Mouse (Mus musculus): ENCODE data around the gene Pof1b. TPM values are rescaled to one million over a fixed set of nuclear protein-coding genes. Genes with fewer than 3 reads are reported as not detected.

Pof1b gene
- polyA plus RNA-seq (2014; fragmentation: Nextera tagmentation; extraction: Ambion mirVana) = 0.14 and 0.15 TPM in 2 replicates

- no peak within 1 kb of the TSS for H3K4me3 ChIP-seq (ENCODE audit: low read depth, low read length)
- H3K9me3 ChIP-seq (replicated peaks; ENCODE audit: control insufficient read depth, low read length) = no peaks in the 10 kb centered on the region
- no peaks in the 10 kb centered on the region for H3K4me1 ChIP-seq (ENCODE audit: control insufficient read depth, insufficient read depth, low read length)
- 59% methylated on average over 5 of the region's 5 CpGs for WGBS (ENCODE audit: insufficient replicate concordance)
- no peak within 1 kb of the TSS for H3K27ac ChIP-seq (ENCODE audit: low read depth, low read length)
- ATAC-seq (replicated peaks; ENCODE audit: insufficient number of reproducible peaks, low FRiP score, low TSS enrichment) = no peak
- no peak within 1 kb of the TSS for H3K4me2 ChIP-seq
- H3K27me3 ChIP-seq (ENCODE audit: control insufficient read depth, insufficient read depth, low read length) = no peaks in the 10 kb centered on the region
- no peaks in the 10 kb centered on the region for H3K36me3 ChIP-seq (ENCODE audit: control insufficient read depth, insufficient read depth, low read length)
- H3K9ac ChIP-seq (ENCODE audit: low read depth, low read length) = no peak within 1 kb of the TSS
These were observed at the start of gene Pof1b for GRCm38 (mm10) chrX:112698508-112698907. Gene Pof1b (minus strand): TSS chrX:112698651.

GRCm38 (mm10) chrX:112716587-112716986 lies 18.1 kb upstream of the Pof1b start:
- Histone ChIP-seq H3K9ac (ENCODE audit: low read depth, low read length) (no peak overlapping the region), H3K27me3 (ENCODE audit: control insufficient read depth, insufficient read depth, low read length) (no peaks in the 10 kb centered on the region), H3K4me1 (ENCODE audit: control insufficient read depth, insufficient read depth, low read length) (no peaks in the 10 kb centered on the region), H3K4me2 (no peak overlapping the region), H3K4me3 (ENCODE audit: low read depth, low read length) (no peak overlapping the region), H3K27ac (ENCODE audit: low read depth, low read length) (no peak overlapping the region), H3K9me3 (replicated peaks; ENCODE audit: control insufficient read depth, low read length) (no peaks in the 10 kb centered on the region), H3K36me3 (ENCODE audit: control insufficient read depth, insufficient read depth, low read length) (no peaks in the 10 kb centered on the region)
- no peak for ATAC-seq (replicated peaks; ENCODE audit: insufficient number of reproducible peaks, low FRiP score, low TSS enrichment)

DNA sequence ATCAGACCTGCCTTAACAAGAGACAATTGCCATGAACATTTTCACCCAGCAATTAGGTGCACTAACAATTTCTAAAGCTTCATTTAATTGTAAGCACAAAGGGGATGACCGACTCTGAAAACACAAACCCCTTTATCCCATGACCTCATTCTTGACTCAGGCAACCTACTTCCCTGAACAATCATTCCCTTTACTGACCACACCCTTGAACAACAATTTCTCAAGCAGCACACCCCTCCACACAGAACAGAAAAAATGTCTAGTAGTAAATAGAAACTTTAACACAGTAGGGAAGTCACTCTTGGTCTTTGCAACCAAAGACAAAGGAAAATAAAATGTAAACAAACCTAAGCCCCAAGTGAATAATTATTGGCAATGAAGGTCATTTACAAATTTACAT lies 4.1 kb downstream of the Pof1b start:
- 36% methylated on average over 1 of the region's 1 CpGs for WGBS (ENCODE audit: insufficient replicate concordance)
- H3K9me3 ChIP-seq (replicated peaks; ENCODE audit: control insufficient read depth, low read length) = no peaks in the 10 kb centered on the region
- no peak for ATAC-seq (replicated peaks; ENCODE audit: insufficient number of reproducible peaks, low FRiP score, low TSS enrichment)
- H3K27ac ChIP-seq (ENCODE audit: low read depth, low read length) = no peak overlapping the region
- H3K27me3 ChIP-seq (ENCODE audit: control insufficient read depth, insufficient read depth, low read length) = no peaks in the 10 kb centered on the region
- H3K9ac ChIP-seq (ENCODE audit: low read depth, low read length) = no peak overlapping the region
- no peaks in the 10 kb centered on the region for H3K4me1 ChIP-seq (ENCODE audit: control insufficient read depth, insufficient read depth, low read length)
- no peak overlapping the region for H3K4me2 ChIP-seq
- H3K36me3 ChIP-seq (ENCODE audit: control insufficient read depth, insufficient read depth, low read length) = no peaks in the 10 kb centered on the region
- H3K4me3 ChIP-seq (ENCODE audit: low read depth, low read length) = no peak overlapping the region

DNA sequence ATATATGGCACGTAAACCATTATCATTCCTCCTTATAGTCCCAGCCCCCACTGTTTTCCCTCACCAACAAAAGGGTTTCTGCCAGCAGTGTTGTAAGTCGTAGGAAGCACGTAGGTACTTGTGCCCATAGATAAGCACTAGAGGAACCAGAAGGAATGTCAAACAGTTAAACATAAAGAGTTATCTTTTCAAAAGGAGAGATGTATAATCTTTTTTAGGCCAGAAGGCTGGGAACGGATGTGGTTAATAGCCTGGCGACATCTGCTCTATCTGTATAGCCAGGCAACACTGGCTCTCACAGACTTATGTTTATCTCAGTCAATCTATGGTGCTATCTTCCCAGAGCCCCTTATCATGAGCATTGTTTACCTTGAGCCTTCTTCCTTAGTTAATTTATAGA lies 17.8 kb downstream of the Pof1b start:
- no peaks in the 10 kb centered on the region for H3K4me1 ChIP-seq (ENCODE audit: control insufficient read depth, insufficient read depth, low read length)
- no peak overlapping the region for H3K4me2 ChIP-seq
- no peak for ATAC-seq (replicated peaks; ENCODE audit: insufficient number of reproducible peaks, low FRiP score, low TSS enrichment)
- H3K36me3 ChIP-seq (ENCODE audit: control insufficient read depth, insufficient read depth, low read length) = no peaks in the 10 kb centered on the region
- no peaks in the 10 kb centered on the region for H3K9me3 ChIP-seq (replicated peaks; ENCODE audit: control insufficient read depth, low read length)
- H3K27me3 ChIP-seq (ENCODE audit: control insufficient read depth, insufficient read depth, low read length) = no peaks in the 10 kb centered on the region
- 29% methylated on average over 5 of the region's 5 CpGs for WGBS (ENCODE audit: insufficient replicate concordance)
- no peak overlapping the region for H3K27ac ChIP-seq (ENCODE audit: low read depth, low read length)
- H3K4me3 ChIP-seq (ENCODE audit: low read depth, low read length) = no peak overlapping the region
- no peak overlapping the region for H3K9ac ChIP-seq (ENCODE audit: low read depth, low read length)

DNA sequence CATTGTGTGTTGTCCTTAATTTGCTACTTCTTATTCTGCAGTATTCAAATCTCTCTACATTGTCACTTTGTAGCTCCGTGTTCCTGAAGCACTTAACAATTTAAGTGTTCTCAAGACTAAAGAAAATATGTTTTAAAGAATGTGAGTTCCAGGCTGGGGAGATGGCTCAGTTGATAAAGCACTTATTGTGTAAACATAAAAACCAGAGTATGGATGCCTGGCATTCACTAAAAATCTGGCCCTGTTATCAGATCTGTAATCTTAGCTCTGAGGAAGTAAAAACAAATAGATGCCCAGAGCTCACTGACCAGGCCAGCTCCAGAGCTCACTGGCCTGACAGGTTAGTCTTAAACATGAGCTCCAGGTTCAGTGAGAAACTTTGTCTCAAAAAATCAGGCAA lies 22.9 kb downstream of the Pof1b start:
- no peaks in the 10 kb centered on the region for H3K36me3 ChIP-seq (ENCODE audit: control insufficient read depth, insufficient read depth, low read length)
- H3K4me1 ChIP-seq (ENCODE audit: control insufficient read depth, insufficient read depth, low read length) = no peaks in the 10 kb centered on the region
- no peak for ATAC-seq (replicated peaks; ENCODE audit: insufficient number of reproducible peaks, low FRiP score, low TSS enrichment)

DNA sequence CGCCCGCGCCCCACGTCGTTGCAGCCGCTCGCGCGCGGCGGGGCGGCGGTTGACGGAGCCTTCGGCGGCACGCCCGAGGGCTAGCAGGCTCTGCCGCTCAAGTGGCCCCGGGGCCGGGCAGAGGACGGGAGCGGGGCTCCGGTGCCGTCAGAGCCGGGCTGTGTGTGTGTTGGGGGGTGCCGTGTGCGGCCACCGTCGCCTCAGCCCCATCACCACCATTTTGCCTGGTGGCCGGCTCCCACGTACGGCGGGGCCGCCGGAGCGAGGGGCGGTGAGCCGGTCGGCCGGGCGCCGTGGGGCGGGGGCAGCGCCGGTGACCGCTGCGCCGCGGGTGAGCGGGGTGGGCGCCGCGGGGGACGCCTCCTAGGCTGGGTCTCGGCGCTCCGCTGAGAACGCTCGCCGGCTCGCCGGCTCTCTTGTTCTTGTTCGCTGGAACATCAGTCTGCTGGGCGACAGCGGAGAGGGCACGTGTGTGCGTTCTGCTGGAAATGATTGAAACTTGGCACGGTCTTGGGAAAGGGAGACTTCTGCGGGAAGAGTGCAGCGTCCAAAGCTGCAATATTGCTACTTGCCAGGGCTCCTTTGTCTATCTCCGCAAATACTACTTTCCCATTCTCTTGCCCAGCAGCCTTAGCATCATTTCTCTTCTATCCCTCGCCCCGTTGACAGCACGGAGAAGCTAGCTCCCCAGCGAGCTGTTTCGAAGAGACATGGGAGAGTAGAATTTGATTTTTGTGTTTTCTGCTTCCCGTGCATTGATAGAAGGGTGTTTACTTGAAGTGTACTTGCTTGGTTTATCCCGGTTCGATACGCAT lies 96.9 kb downstream of the Pof1b start:
- 16% methylated on average over 71 of the region's 81 CpGs for WGBS (ENCODE audit: insufficient replicate concordance)

More for the DNA sequence above, 22.9 kb downstream of the Pof1b start:
- Histone ChIP-seq H3K27ac (ENCODE audit: low read depth, low read length) (no peak overlapping the region), H3K4me2 (no peak overlapping the region), H3K27me3 (ENCODE audit: control insufficient read depth, insufficient read depth, low read length) (no peaks in the 10 kb centered on the region), H3K9me3 (replicated peaks; ENCODE audit: control insufficient read depth, low read length) (no peaks in the 10 kb centered on the region), H3K4me3 (ENCODE audit: low read depth, low read length) (no peak overlapping the region), H3K9ac (ENCODE audit: low read depth, low read length) (no peak overlapping the region)
- WGBS (ENCODE audit: insufficient replicate concordance) = 34% methylated on average over 1 of the region's 1 CpGs

GRCm38 (mm10) chrX:112600511-112601305 lies 97.7 kb downstream of the Pof1b start, which contains the start of gene Zfp711:
Gene Zfp711 (plus strand): TSS chrX:112600526.
- Histone ChIP-seq H3K27me3 (ENCODE audit: control insufficient read depth, insufficient read depth, low read length) (no peaks in the 10 kb centered on the region), H3K9ac (ENCODE audit: low read depth, low read length) (peak within 1 kb of the TSS; percentile 77), H3K4me2 (peak within 1 kb of the TSS; percentile 59), H3K9me3 (replicated peaks; ENCODE audit: control insufficient read depth, low read length) (no peaks in the 10 kb centered on the region), H3K36me3 (ENCODE audit: control insufficient read depth, insufficient read depth, low read length) (no peaks in the 10 kb centered on the region), H3K27ac (ENCODE audit: low read depth, low read length) (peak within 1 kb of the TSS; percentile 75), H3K4me3 (ENCODE audit: low read depth, low read length) (peak within 1 kb of the TSS; percentile 61), H3K4me1 (ENCODE audit: control insufficient read depth, insufficient read depth, low read length) (no peaks in the 10 kb centered on the region)
- peak; percentile 97 for ATAC-seq (replicated peaks; ENCODE audit: insufficient number of reproducible peaks, low FRiP score, low TSS enrichment)
- WGBS (ENCODE audit: insufficient replicate concordance) = 9% methylated on average over 71 of the region's 79 CpGs

More for the DNA sequence above, 96.9 kb downstream of the Pof1b start:
- no peaks in the 10 kb centered on the region for H3K27me3 ChIP-seq (ENCODE audit: control insufficient read depth, insufficient read depth, low read length)
- ATAC-seq (replicated peaks; ENCODE audit: insufficient number of reproducible peaks, low FRiP score, low TSS enrichment) = peak; percentile 67
- no peaks in the 10 kb centered on the region for H3K36me3 ChIP-seq (ENCODE audit: control insufficient read depth, insufficient read depth, low read length)
- H3K4me2 ChIP-seq = peak overlapping the region; percentile 59
- peak overlapping the region; percentile 75; the same call in 1 of the 2 replicates for H3K27ac ChIP-seq (ENCODE audit: low read depth, low read length)
- no peaks in the 10 kb centered on the region for H3K9me3 ChIP-seq (replicated peaks; ENCODE audit: control insufficient read depth, low read length)
- peak overlapping the region; percentile 77 for H3K9ac ChIP-seq (ENCODE audit: low read depth, low read length)
- H3K4me1 ChIP-seq (ENCODE audit: control insufficient read depth, insufficient read depth, low read length) = no peaks in the 10 kb centered on the region
- H3K4me3 ChIP-seq (ENCODE audit: low read depth, low read length) = peak overlapping the region; percentile 61

All from heart, embryonic 11.5 days (tissue).